Mouse (Mus musculus): ENCODE measurements around the gene Fmo3. TPM values are rescaled to one million over a fixed set of nuclear protein-coding genes. Genes with fewer than 3 reads are reported as not detected.

The Fmo3 gene
- polyA plus RNA-seq, 1 experiment from 2014 or later: not detected

DNA sequence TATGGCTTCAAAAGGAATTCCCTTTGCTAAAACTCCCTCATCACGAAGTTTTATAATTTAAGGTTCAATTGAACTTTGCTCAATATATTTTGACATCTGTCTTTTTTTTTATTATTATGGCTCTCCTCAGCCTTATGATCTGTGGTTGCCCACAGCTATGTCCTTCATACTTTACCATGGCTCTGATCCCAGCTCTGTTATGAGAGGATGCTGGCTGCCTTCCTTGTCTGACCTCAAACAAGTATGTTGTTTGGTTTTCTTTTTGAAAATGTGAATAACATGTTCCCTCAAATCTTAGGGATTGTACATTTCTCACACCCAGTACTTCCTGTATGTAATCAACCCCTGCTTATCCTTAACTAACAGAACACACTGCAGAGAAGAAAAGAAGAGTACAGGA, 26.9 kb downstream of the Fmo3 start:
- 80% methylated on average over 1 of the region's 1 CpGs for WGBS
- no peaks in the 10 kb centered on the region for H3K9me3 ChIP-seq (ENCODE audit: control insufficient read depth, low read length)

DNA sequence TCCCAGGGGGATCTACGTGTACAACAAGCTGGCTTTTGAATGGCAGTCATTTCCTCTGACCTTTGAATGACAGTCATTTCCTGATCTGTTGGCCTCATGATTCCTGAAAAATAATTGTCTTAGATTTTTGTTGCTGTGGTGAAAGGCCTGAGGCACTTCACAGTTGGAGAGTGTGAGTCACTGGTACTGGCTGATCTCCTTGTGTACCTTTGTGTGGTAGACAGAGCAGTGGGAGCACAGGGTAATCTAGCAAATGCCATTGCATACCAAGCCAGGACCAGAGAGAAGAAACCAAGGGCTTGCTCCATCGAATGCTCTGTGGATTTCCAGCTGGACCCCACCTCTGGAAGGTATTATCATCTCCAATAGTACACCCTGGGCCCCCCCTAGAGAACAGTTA, 31.2 kb downstream of the Fmo3 start:
- no peaks in the 10 kb centered on the region for H3K27me3 ChIP-seq (ENCODE audit: control insufficient read depth, insufficient read depth, low read length)

More for the DNA sequence above, 26.9 kb downstream of the Fmo3 start:
- H3K36me3 ChIP-seq (ENCODE audit: control insufficient read depth, insufficient read depth, low read length): no peaks in the 10 kb centered on the region
- H3K27me3 ChIP-seq (ENCODE audit: control insufficient read depth, insufficient read depth, low read length): no peaks in the 10 kb centered on the region
- no peak overlapping the region for H3K4me3 ChIP-seq (ENCODE audit: low read length)
- H3K9ac ChIP-seq (ENCODE audit: low read depth, low read length): no peak overlapping the region
- no peak overlapping the region for H3K27ac ChIP-seq (ENCODE audit: low read depth, low read length)
- no peak overlapping the region for H3K4me2 ChIP-seq (replicated peaks; ENCODE audit: low read depth, low read length)
- H3K4me1 ChIP-seq (ENCODE audit: control insufficient read depth, insufficient read depth, low read length): no peaks in the 10 kb centered on the region
- ATAC-seq (ENCODE audit: low FRiP score, low TSS enrichment): no peak

DNA sequence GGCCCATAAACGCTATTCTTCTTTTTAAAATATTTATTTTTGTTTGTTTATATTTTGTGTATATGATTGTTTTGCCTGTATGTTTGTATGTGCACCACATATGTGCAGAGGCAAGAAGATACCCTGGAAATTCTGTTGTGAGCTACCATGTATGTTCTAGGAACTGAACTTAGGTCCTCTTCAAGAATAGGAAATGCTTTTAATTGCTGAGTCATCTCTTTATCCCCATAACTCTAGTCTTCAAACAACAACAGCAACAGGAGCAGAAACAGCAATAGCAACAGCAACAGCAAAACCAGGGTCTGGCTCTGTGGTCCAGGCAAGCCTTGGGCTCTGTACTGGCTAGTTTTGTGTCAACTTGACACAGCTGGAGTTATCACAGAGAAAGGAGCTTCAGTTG, 34.6 kb downstream of the Fmo3 start:
- WGBS: 90% methylated on average over 1 of the region's 1 CpGs
- Histone ChIP-seq H3K27ac (ENCODE audit: low read depth, low read length) (no peak overlapping the region), H3K9me3 (ENCODE audit: control insufficient read depth, low read length) (no peaks in the 10 kb centered on the region), H3K9ac (ENCODE audit: low read depth, low read length) (no peak overlapping the region), H3K27me3 (ENCODE audit: control insufficient read depth, insufficient read depth, low read length) (no peaks in the 10 kb centered on the region), H3K4me1 (ENCODE audit: control insufficient read depth, insufficient read depth, low read length) (no peaks in the 10 kb centered on the region), H3K4me2 (replicated peaks; ENCODE audit: low read depth, low read length) (no peak overlapping the region), H3K4me3 (ENCODE audit: low read length) (no peak overlapping the region), H3K36me3 (ENCODE audit: control insufficient read depth, insufficient read depth, low read length) (no peaks in the 10 kb centered on the region)
- ATAC-seq (ENCODE audit: low FRiP score, low TSS enrichment): no peak

More for the DNA sequence above, 31.2 kb downstream of the Fmo3 start:
- Histone ChIP-seq H3K4me3 (ENCODE audit: low read length) (no peak overlapping the region), H3K36me3 (ENCODE audit: control insufficient read depth, insufficient read depth, low read length) (no peaks in the 10 kb centered on the region), H3K9ac (ENCODE audit: low read depth, low read length) (no peak overlapping the region), H3K9me3 (ENCODE audit: control insufficient read depth, low read length) (no peaks in the 10 kb centered on the region), H3K4me1 (ENCODE audit: control insufficient read depth, insufficient read depth, low read length) (no peaks in the 10 kb centered on the region), H3K27ac (ENCODE audit: low read depth, low read length) (no peak overlapping the region), H3K4me2 (replicated peaks; ENCODE audit: low read depth, low read length) (no peak overlapping the region)
- ATAC-seq (ENCODE audit: low FRiP score, low TSS enrichment): no peak
- 48% methylated on average over 2 of the region's 2 CpGs for WGBS

DNA sequence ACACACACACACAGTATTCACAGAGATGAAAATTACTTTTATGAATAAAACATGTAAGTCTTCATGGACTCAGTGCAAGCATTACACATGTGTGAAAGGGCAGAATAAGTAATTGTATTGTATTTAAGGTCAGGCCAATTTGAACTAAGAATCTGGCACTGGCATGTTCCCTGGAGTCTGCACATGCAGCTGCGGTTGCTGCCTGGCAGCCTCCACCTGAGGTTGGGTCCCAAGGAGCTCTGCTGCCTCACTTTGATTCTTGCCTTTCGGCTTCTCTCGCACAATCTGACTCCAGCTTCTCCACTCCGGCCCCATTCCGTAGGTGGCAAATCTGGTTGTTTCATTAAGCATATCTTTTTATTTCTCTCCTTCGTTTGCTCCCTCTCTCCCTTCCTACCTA, 36.4 kb downstream of the Fmo3 start:
- ATAC-seq (ENCODE audit: low FRiP score, low TSS enrichment): no peak
- Histone ChIP-seq H3K4me2 (replicated peaks; ENCODE audit: low read depth, low read length) (no peak overlapping the region), H3K9me3 (ENCODE audit: control insufficient read depth, low read length) (no peaks in the 10 kb centered on the region), H3K27ac (ENCODE audit: low read depth, low read length) (no peak overlapping the region), H3K4me3 (ENCODE audit: low read length) (no peak overlapping the region), H3K36me3 (ENCODE audit: control insufficient read depth, insufficient read depth, low read length) (no peaks in the 10 kb centered on the region), H3K9ac (ENCODE audit: low read depth, low read length) (no peak overlapping the region), H3K4me1 (ENCODE audit: control insufficient read depth, insufficient read depth, low read length) (no peaks in the 10 kb centered on the region), H3K27me3 (ENCODE audit: control insufficient read depth, insufficient read depth, low read length) (no peaks in the 10 kb centered on the region)
- 89% methylated on average over 6 of the region's 6 CpGs for WGBS

DNA sequence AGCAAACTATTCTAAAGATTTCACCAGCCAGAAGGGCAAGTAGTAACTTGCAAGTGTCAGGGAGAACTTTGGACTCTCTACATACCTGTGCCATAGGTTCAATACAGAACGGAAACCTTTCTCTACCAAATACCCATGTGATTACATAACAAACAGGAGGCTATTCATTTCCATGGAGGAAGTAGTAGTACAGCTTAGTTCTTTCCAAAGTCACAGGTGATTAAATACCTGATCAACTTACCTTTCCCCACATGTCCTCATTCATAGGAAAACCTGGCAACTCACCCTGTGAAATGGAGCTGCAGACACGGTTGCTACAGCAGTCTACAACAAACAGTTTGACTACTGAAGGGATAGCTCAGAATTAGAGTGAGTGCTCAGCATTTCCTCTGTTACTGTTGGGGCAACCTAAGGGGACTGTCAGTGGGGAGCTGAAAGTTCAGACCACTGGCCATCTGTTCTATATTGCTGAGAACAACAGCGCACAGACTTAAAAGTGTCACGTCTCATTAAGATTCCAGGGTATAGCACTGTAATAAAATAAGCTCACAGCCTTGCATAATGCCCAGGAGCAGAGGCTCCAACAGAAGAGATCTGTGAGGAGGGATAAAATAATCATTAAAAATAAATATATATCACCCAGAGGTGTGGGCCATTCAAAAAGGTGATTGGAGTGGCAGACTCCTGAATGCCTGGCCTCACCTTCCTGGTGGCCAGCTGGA, 37.3 kb downstream of the Fmo3 start:
- H3K27ac ChIP-seq (ENCODE audit: low read depth, low read length): no peak overlapping the region
- H3K27me3 ChIP-seq (ENCODE audit: control insufficient read depth, insufficient read depth, low read length): no peaks in the 10 kb centered on the region
- no peak overlapping the region for H3K4me2 ChIP-seq (replicated peaks; ENCODE audit: low read depth, low read length)
- no peaks in the 10 kb centered on the region for H3K9me3 ChIP-seq (ENCODE audit: control insufficient read depth, low read length)
- H3K36me3 ChIP-seq (ENCODE audit: control insufficient read depth, insufficient read depth, low read length): no peaks in the 10 kb centered on the region
- WGBS: 39% methylated on average over 4 of the region's 4 CpGs
- no peak overlapping the region for H3K4me3 ChIP-seq (ENCODE audit: low read length)
- H3K9ac ChIP-seq (ENCODE audit: low read depth, low read length): no peak overlapping the region
- no peaks in the 10 kb centered on the region for H3K4me1 ChIP-seq (ENCODE audit: control insufficient read depth, insufficient read depth, low read length)
- ATAC-seq (ENCODE audit: low FRiP score, low TSS enrichment): 0 out of 2 replicates have a peak, but pooled peaks have one; percentile 35

DNA sequence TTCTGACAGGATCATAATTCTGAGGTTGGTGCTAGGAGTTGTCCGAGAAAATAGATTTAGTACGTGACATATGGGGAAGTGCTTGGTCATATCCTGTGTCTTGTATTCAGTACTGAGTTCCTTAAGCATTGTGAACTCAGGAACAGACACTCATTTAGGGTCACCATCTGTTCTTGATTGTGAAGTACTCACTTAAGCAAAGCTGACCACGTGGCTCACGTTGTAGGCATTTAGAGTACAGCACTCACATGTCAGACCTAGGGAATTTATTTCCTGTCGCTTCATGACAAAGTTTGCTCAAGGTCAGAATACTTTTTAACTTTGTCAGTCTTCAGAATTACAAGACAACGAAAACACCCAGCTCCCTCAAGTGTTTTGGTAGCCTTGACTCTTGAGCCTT, 40.6 kb downstream of the Fmo3 start:
- no peak overlapping the region for H3K27ac ChIP-seq (ENCODE audit: low read depth, low read length)
- no peaks in the 10 kb centered on the region for H3K4me1 ChIP-seq (ENCODE audit: control insufficient read depth, insufficient read depth, low read length)
- no peaks in the 10 kb centered on the region for H3K36me3 ChIP-seq (ENCODE audit: control insufficient read depth, insufficient read depth, low read length)
- WGBS: 41% methylated on average over 6 of the region's 6 CpGs
- H3K9me3 ChIP-seq (ENCODE audit: control insufficient read depth, low read length): no peaks in the 10 kb centered on the region
- ATAC-seq (ENCODE audit: low FRiP score, low TSS enrichment): no peak
- no peak overlapping the region for H3K4me3 ChIP-seq (ENCODE audit: low read length)
- no peak overlapping the region for H3K9ac ChIP-seq (ENCODE audit: low read depth, low read length)
- H3K4me2 ChIP-seq (replicated peaks; ENCODE audit: low read depth, low read length): no peak overlapping the region
- no peaks in the 10 kb centered on the region for H3K27me3 ChIP-seq (ENCODE audit: control insufficient read depth, insufficient read depth, low read length)

DNA sequence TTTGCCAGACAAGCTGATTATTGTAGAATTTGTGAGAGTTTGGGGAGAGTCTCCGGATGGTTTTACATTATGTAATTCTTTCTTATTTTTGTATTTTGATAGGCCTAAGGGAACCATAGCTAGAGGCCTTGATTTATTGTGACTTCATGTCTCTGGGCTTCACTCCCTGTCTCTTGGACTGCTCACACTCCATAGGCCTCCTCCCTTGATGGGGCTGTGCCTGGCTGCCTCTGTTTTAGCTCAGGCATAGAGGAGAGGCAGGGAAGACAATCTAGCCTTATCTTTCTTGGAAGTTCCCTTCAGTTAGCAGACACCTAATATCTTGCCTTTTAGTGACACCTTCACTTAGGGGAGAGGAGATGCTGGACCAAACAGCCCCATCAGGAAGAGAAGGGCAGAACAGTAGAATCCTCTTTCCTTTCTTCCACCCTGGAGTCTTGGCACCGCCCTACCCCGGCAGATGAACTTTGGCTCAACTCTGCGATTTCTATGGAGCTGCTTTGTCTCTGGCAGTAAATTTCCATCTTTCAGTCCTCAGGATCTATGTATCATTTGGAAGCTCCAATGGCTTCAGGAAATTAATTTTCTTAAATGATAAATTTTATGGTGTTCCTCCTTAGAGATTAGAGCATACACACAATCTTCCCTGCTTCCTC, 45.5 kb downstream of the Fmo3 start:
- Histone ChIP-seq H3K36me3 (ENCODE audit: control insufficient read depth, insufficient read depth, low read length) (no peaks in the 10 kb centered on the region), H3K9me3 (ENCODE audit: control insufficient read depth, low read length) (no peaks in the 10 kb centered on the region), H3K27me3 (ENCODE audit: control insufficient read depth, insufficient read depth, low read length) (no peaks in the 10 kb centered on the region), H3K9ac (ENCODE audit: low read depth, low read length) (no peak overlapping the region), H3K4me1 (ENCODE audit: control insufficient read depth, insufficient read depth, low read length) (no peaks in the 10 kb centered on the region), H3K4me3 (ENCODE audit: low read length) (no peak overlapping the region), H3K27ac (ENCODE audit: low read depth, low read length) (peak overlapping the region; percentile 44; the same call in 1 of the 2 replicates), H3K4me2 (replicated peaks; ENCODE audit: low read depth, low read length) (no peak overlapping the region)
- WGBS: 51% methylated on average over 4 of the region's 4 CpGs
- ATAC-seq (ENCODE audit: low FRiP score, low TSS enrichment): peak; percentile 89

DNA sequence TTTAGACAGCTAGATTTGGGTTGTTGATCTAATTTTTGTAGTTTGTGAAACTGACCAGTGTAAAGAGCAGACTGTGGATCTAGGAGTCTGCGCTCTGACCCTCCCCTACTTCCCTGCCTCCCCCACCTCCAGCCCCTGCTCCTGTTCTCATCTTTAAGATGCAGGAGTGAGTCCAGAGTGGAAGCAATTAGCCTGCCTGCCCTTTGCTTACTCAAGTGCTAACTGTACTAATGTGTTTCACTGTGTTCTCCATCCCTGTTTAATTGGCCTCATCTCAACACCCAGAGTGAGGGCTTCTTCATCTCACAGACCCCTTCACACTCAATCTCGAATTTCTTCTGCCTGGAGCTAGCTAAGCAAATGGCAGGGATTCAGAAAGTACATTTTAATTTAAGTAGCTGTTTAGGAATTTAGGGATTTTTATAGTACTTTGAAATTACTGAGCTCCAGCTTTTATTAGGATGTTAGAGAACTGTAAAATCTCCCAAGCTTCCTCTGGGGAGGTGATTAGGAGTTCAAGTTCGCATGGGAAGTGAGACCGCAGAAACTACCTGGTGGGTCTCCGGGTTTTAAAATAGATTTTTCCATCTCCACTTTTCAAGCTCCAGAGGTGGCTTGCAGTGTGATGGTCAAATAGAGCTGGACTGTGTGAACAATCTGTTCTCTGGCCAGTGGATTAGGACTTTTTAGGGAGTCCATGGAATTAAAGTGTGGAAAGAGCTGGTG, 46.2 kb downstream of the Fmo3 start:
- Histone ChIP-seq H3K27ac (ENCODE audit: low read depth, low read length) (peak overlapping the region; percentile 44; the same call in 1 of the 2 replicates), H3K4me2 (replicated peaks; ENCODE audit: low read depth, low read length) (no peak overlapping the region), H3K36me3 (ENCODE audit: control insufficient read depth, insufficient read depth, low read length) (no peaks in the 10 kb centered on the region), H3K9ac (ENCODE audit: low read depth, low read length) (no peak overlapping the region), H3K4me3 (ENCODE audit: low read length) (no peak overlapping the region), H3K9me3 (ENCODE audit: control insufficient read depth, low read length) (no peaks in the 10 kb centered on the region), H3K4me1 (ENCODE audit: control insufficient read depth, insufficient read depth, low read length) (no peaks in the 10 kb centered on the region), H3K27me3 (ENCODE audit: control insufficient read depth, insufficient read depth, low read length) (no peaks in the 10 kb centered on the region)
- peak; percentile 95 for ATAC-seq (ENCODE audit: low FRiP score, low TSS enrichment)
- WGBS: 48% methylated on average over 5 of the region's 5 CpGs

DNA sequence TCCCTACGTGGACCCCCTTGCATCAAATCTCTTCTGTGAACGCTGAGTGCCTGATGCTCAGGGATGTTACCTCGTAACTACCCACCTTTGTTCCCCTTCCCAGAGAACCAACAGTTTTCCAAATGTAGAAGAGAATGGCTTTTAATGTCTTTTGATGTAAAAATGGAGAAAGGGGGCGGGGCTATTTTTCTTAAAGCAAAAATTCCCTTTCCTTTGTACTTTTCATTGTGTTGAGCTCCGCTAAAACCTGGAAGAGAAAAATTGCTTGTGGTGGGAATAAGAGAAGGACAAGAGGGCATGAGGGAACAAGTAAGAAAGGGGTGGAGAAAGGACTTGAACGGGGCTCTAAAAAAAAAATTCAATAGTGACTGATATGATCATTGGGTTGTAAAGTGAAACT, 46.9 kb downstream of the Fmo3 start, which contains the start of gene Fmo6:
TSS of gene Fmo6 (minus strand) at position 101 of the 400 bp plus-strand sequence.
- no peak for ATAC-seq (ENCODE audit: low FRiP score, low TSS enrichment)
- H3K4me1 ChIP-seq (ENCODE audit: control insufficient read depth, insufficient read depth, low read length): no peaks in the 10 kb centered on the region
- no peak within 1 kb of the TSS for H3K9ac ChIP-seq (ENCODE audit: low read depth, low read length)
- no peaks in the 10 kb centered on the region for H3K9me3 ChIP-seq (ENCODE audit: control insufficient read depth, low read length)
- no peak within 1 kb of the TSS for H3K4me3 ChIP-seq (ENCODE audit: low read length)
- 76% methylated on average over 6 of the region's 6 CpGs for whole genome bisulfite sequencing
- no peaks in the 10 kb centered on the region for H3K36me3 ChIP-seq (ENCODE audit: control insufficient read depth, insufficient read depth, low read length)
- no peak within 1 kb of the TSS for H3K4me2 ChIP-seq (replicated peaks; ENCODE audit: low read depth, low read length)
- H3K27me3 ChIP-seq (ENCODE audit: control insufficient read depth, insufficient read depth, low read length): no peaks in the 10 kb centered on the region
- peak within 1 kb of the TSS; percentile 44; the same call in 1 of the 2 replicates for H3K27ac ChIP-seq (ENCODE audit: low read depth, low read length)
